Mouse (Mus musculus): Measurements from ENCODE around the gene Tmem126a.

The Tmem126a gene

GRCm38 (mm10) chr7:90456845-90457468 lies at the start of gene Tmem126a:
Gene Tmem126a (minus strand): TSS chr7:90457229.
- peak; percentile 92 for DNase-seq

GRCm38 (mm10) chr7:90482607-90483006 lies 25.6 kb upstream of the Tmem126a start:
- DNase-seq: no peak

DNA sequence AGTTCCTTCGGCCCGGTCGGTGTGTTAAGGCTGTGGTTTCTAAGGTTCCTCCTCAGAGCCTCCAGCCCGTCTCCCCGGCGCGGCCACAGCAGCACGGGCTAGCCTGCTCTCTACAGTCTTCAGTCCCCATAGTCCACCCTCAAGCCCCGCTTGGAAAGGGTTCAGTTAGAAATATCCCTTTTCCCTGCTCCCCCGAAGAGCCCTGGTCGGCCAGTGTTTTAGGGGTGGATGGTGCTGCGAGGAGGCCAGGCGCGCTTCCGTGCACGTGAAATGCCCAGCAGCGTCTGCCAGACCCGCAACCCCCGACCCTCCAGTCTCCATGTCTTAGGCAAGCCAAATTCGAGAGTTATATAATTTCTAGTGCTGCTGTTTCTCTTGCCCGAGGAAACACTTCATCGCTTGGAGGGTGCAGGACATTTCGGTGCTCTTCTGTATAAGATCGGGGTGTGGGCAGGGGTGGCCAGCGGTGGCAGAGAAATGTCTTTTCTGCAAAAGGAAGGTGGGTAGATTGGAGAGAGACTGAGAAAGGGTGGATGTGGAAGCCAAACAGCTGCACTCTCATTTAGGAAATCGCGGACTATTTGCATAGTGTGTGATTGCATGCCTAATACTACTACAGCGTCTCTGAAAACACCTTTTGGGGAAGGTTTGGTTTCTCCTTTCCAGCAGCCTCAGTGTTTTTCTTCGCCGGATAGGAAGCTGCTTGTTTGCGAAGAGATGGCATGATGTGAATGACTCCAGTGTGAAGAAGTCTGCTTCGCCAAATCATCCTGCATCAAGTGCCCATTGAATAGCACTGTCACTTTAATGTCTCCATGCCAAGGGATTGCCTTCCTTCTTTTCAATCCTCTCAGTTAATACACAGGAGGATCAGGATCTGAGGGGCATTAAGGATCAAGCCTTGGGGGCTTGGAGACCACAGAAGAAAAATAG lies 19.6 kb upstream of the Tmem126a start, which contains the start of gene Dlg2:
Gene Dlg2, plus strand, starts transcription at position 360 of the 933 bp plus-strand sequence.
- DNase-seq: no peak

- DNase-seq: peak; percentile 99
Observed at GRCm38 (mm10) chr7:90475793-90476312, 18.8 kb upstream of the Tmem126a start, which contains the start of gene Tmem126b. Gene Tmem126b (minus strand): TSS chr7:90476001.

GRCm38 (mm10) chr7:90473511-90473910 lies 16.5 kb upstream of the Tmem126a start:
- DNase-seq: no peak

GRCm38 (mm10) chr7:90461441-90461840 lies 4.4 kb upstream of the Tmem126a start:
- DNase-seq: no peak

GRCm38 (mm10) chr7:90460930-90461329 lies 3.9 kb upstream of the Tmem126a start:
- peak; percentile 48 for DNase-seq

DNA sequence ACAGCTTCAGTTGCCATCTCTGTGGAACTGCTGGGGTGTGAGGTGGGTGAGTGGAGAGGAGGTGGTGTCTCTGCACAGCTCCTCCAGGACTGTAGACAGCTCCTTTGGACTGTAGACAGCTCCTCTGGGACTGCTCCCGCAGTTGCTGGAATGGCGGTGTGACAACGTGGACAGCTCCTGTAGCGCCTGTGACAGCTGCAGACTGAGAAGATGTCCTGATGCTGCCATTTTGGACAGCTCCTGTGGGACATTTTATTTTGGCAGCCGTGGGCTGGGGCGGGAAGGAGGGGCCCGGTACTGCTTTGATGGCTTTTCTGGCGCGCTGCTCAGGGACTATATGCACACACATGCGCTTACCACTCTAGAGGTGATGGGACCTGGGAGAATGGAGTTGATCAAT lies 3.3 kb upstream of the Tmem126a start:
- peak; percentile 25 for DNase-seq

GRCm38 (mm10) chr7:90457517-90457916 lies 488 bp upstream of the Tmem126a start:
- DNase-seq: peak; percentile 64

GRCm38 (mm10) chr7:90456149-90456844 lies 732 bp downstream of the Tmem126a start:
- no peak for DNase-seq

- DNase-seq: no peak
Observed at GRCm38 (mm10) chr7:90444206-90444605, 12.8 kb downstream of the Tmem126a start.

GRCm38 (mm10) chr7:90443101-90444091 lies 13.6 kb downstream of the Tmem126a start:
- DNase-seq: peak; percentile 82

- DNase-seq: peak; percentile 100
Observed at GRCm38 (mm10) chr7:90442518-90443080, 14.4 kb downstream of the Tmem126a start, which contains the start of gene Crebzf. Gene Crebzf (plus strand): TSS chr7:90442729.

DNA sequence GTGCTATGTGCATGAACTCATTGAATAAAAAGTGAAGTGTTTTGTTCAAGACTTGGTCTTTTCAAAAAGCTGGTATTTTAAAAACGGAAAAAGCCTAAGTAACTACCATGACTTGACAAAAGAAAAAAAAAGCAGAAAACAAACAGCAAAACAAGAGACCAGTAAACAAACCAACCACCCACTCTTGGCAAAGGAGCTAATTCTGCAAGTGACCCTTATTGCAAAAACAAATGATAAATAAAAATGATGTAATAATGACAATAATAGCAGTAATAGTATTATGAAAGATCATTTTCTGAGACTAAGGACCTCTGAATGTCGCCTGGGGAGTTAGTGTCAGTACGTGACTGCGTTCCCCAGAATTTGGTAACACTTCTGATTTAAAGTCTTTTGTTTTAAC lies 15.0 kb downstream of the Tmem126a start:
- DNase-seq: no peak

- no peak for DNase-seq
Observed at GRCm38 (mm10) chr7:90440044-90440443, 17.0 kb downstream of the Tmem126a start.

DNA sequence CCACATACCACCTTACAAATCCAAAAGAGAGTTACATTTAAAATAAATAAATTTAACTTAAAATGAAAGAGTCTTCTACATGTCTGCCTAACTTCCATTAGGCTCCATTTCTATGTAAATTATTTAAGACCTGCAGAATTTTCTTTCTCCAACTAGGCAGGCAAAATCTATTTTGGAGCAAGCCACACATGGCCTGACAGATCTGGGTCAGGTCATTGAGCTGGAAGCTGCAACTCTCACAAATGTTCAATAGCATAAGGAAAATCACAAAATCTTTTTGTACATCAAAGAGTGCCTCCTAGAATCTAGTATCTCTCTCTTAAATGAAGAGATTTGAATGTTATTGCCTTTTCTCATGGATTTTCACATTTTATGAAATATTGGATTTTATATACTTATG lies 24.8 kb downstream of the Tmem126a start:
- no peak for DNase-seq

GRCm38 (mm10) chr7:90427006-90427405 lies 30.0 kb downstream of the Tmem126a start:
- DNase-seq: no peak

DNA sequence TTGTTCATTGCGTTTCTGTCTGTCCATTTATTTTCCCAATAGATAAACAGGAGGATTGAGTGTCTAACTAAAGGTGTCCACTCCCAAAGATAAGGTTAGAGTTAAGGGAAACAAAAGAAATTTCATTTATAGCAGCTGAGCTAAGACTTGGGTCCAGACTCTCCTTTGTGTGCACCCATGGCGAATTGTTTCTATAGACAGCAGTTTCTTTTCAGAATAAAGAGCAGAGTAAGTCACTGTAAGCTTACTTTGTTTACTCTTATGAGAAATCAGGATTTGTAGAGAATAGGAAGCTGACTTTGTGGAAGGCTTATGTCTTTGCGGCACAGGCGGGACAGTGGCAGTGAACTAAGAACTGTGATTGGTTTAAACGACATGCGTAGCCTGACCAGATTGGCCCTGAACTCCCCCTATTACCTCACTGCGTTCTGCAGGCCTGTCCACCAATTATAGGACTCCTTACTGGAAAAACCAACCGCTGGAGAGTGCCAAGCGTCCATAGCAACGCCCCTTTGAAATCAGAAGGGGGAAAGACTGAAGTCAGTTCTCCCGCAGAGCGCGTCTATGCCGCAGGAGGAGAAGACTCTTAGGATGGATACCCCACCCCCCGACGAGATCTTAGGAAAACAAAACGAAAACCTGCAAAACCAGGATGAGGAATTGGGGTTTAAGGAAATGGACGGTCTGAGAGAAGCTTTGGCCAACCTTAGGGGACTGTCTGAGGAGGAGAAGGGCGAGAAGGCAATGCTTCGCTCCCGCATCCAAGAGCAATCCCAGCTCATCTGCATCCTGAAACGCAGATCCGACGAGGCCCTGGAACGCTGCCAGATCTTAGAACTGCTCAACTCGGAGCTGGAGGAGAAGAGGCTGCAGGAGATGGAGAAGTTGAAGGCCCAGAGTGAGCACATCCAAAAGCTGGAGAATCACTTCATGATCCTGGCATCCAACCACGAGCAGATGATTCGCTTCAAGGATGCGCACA lies 30.7 kb downstream of the Tmem126a start, which contains the start of gene Ccdc89:
Gene Ccdc89, plus strand, starts transcription at position 558 of the 982 bp plus-strand sequence.
- DNase-seq: peak; percentile 88

- peak; percentile 72 for DNase-seq
Observed at GRCm38 (mm10) chr7:90409934-90410333, 47.1 kb downstream of the Tmem126a start.
